Mouse (Mus musculus): ENCODE data around the gene Asb14.

DNA sequence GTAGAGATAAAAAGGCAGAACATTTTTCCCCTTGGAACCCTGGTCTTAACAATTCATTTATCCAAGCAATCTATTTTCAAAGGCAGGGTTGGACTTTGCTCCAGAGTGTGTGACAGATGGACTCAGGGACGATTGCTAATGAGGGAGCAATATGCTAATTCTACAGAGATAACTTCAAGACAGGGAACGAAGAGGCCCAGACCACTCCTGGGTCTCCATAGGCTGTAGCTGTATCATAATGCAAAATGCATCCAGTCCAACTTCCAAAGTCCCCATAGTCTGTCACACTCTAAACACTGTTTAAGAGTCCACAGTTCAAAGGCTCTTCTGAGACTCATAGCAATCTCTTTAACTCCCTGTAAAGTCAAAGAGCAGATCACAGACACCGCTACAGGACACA is 7.1 kb upstream of the Asb14 start:
- no peak for TF ChIP-seq GATA1 (IDR thresholded peaks at IDR 0.05; ENCODE audit: borderline replicate concordance, low read length)
- TF ChIP-seq FLI1 (IDR thresholded peaks at IDR 0.05; ENCODE audit: low read length) = no peak
